Mouse (Mus musculus) liver, postnatal 0 days (tissue): Measurements from ENCODE around the gene Fbxo33. TPM values are rescaled to one million over a fixed set of nuclear protein-coding genes. Genes with fewer than 3 reads are reported as not detected.
A peak's percentile ranks its signal among the peaks of the same experiment; 100 is the strongest.

Experiments
- ATAC-seq: fragments of 200-750 bp; cut with Nextera tagmentation; 2 replicates; pipeline ENCODE4 v1.8.0; 2017; ENCODE audit warnings: mild to moderate bottlenecking, moderate library complexity
- DNase-seq: peaks from one replicate; pipeline ENCODE4 v3.0.0-alpha.2; 2016
- H3K27ac ChIP-seq: fragments of 300-500 bp; sonication (generic); 2 replicates; pipeline ENCODE4 v1.5.1; 2014; ENCODE audit warnings: antibody characterized with exemption, moderate library complexity, mild to moderate bottlenecking, low read depth
- H3K27me3 ChIP-seq: fragments of 300-500 bp; sonication (generic); 2 replicates; pipeline ENCODE4 v1.6.1; 2014; ENCODE audit warnings: low read length, control low read depth, mixed read lengths; ENCODE audit not compliant: insufficient read depth
- H3K36me3 ChIP-seq: fragments of 300-500 bp; sonication (generic); replicated peaks from 2 replicates; pipeline ENCODE4 v1.6.1; 2014; ENCODE audit warnings: mild to moderate bottlenecking, control low read depth, low read length, moderate library complexity, mixed read lengths; ENCODE audit not compliant: insufficient read depth
- H3K4me1 ChIP-seq: fragments of 300-500 bp; sonication (generic); 2 replicates; pipeline ENCODE4 v1.6.1; 2014; ENCODE audit warnings: antibody characterized with exemption, mild to moderate bottlenecking, control low read depth; ENCODE audit not compliant: insufficient read depth
- H3K4me2 ChIP-seq: fragments of 300-500 bp; sonication (generic); 2 replicates; pipeline ENCODE4 v1.6.1; 2014; ENCODE audit warnings: low read depth, mild to moderate bottlenecking, low read length, moderate library complexity, mixed read lengths
- H3K4me3 ChIP-seq: fragments of 300-500 bp; sonication (generic); 2 replicates; pipeline ENCODE4 v1.5.1; 2014; ENCODE audit warnings: low read depth, low read length
- H3K9ac ChIP-seq: fragments of 300-500 bp; sonication (generic); replicated peaks from 2 replicates; pipeline ENCODE4 v1.6.1; 2014; ENCODE audit warnings: mild to moderate bottlenecking, moderate library complexity
- H3K9me3 ChIP-seq: fragments of 300-500 bp; sonication (generic); 2 replicates; pipeline ENCODE4 v1.6.1; 2016; ENCODE audit warnings: mild to moderate bottlenecking, control low read depth, low read length, mixed read lengths
- CTCF ChIP-seq: sonication (generic); IDR thresholded peaks from 2 replicates; pipeline ENCODE4 v1.5.1; 2016; ENCODE audit warnings: antibody characterized with exemption, low read depth
- EP300 ChIP-seq: IDR thresholded peaks from 2 replicates; pipeline ENCODE4 v1.6.1; 2016; ENCODE audit warnings: antibody characterized with exemption, low read depth, mild to moderate bottlenecking
- WGBS: fragments of 180-500 bp; shearing (Covaris S2); extraction: QIAGEN DNeasy Blood & Tissue Kit; methylation state at CpG from one replicate; pipeline ENCODE4 v1.1.7; 2014; ENCODE audit not compliant: insufficient replicate concordance; 5-methylcytosine and 5-hydroxymethylcytosine counted together
- polyA plus RNA-seq: library from polyadenylated mRNA; unstranded; fragments of >200 nt; fragmentation: Nextera tagmentation; extraction: Ambion mirVana; gene quantifications from 2 replicates; pipeline ENCODE4 v1.2.1, GENCODE M21; 2015

The Fbxo33 gene
- polyA plus RNA-seq, 1 experiment from 2014 or later = 6.1 TPM

DNA sequence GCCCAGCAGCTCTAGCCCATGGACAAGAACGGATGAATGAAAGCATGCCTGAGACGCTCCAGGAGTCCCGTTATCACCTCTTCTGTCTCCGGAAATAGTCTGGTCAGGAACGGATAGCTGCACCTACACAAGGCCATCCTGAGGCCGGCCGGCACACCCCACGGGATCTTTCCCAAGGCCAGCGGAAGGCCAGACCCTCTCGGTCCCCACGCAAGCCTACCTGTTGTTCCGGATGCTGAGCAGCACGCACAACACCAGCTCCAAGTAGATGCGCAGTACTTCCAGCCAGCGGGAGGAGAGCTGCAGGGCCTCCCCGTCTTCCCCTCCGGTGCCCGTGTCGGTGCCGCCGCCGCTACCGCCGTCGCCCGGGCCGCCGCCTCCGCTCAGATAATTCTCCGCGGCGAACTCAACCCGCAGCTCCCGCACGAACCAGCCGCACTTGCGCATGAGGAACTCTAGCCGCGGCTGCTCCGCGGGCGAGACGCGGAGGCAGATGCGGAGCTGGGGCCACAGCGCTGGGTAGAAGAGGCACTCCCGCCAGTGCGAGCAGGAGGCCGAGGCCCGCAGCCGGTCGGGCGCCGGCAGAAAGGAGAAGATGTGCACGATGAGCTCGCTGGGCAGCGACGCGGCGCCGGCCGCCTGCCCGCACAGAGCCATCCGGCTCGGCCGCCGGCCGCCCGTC, 744 bp downstream of the Fbxo33 start:
- ATAC-seq (peak; percentile 26), DNase-seq (peak; percentile 65)
- Histone ChIP-seq H3K9ac (peak overlapping the region; percentile 89), H3K4me3 (peak overlapping the region; percentile 87), H3K27me3 (no peaks in the 10 kb centered on the region), H3K4me1 (peaks cover 21% of the 10 kb centered on the region), H3K9me3 (no peaks in the 10 kb centered on the region), H3K36me3 (no peaks in the 10 kb centered on the region), H3K27ac (peak overlapping the region; percentile 98), H3K4me2 (peak overlapping the region; percentile 87)
- no peak for TF ChIP-seq EP300
- 0 out of 2 replicates have a peak, but pooled peaks have one; percentile 1 for TF ChIP-seq CTCF
- under 1% methylated on average over 53 of the region's 69 CpGs for WGBS

DNA sequence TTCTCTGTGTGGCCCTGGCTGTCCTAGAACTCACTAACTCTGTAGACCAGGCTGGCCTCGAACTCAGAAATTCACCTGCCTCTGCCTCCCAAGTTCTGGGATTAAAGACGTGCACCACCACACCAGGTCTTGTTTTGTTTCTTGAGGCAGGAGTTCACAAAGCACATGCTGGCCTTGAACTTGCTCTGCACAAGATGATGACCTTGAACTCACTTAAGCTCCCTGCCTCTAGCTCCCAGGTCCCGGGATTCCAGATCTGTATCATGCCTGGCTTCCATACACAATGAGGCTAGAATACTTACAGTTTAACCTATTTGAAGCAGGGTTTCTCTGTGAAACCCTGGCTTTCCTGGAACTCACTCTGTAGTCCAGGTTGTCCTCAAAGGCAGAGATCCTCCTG, 2.2 kb downstream of the Fbxo33 start:
- ATAC-seq (no peak), DNase-seq (no peak)
- no peak for TF ChIP-seq EP300
- TF ChIP-seq CTCF = no peak
- Histone ChIP-seq H3K27ac (0 out of 2 replicates have a peak overlapping the region, but pooled peaks have one; percentile 11), H3K27me3 (no peaks in the 10 kb centered on the region), H3K4me2 (peak overlapping the region; percentile 87), H3K4me3 (peak overlapping the region; percentile 87; the same call in 1 of the 2 replicates), H3K9ac (peak overlapping the region; percentile 89; the same call in 1 of the 2 replicates), H3K4me1 (peaks cover 21% of the 10 kb centered on the region), H3K9me3 (no peaks in the 10 kb centered on the region), H3K36me3 (no peaks in the 10 kb centered on the region)
- WGBS = 65% methylated on average over 3 of the region's 3 CpGs

DNA sequence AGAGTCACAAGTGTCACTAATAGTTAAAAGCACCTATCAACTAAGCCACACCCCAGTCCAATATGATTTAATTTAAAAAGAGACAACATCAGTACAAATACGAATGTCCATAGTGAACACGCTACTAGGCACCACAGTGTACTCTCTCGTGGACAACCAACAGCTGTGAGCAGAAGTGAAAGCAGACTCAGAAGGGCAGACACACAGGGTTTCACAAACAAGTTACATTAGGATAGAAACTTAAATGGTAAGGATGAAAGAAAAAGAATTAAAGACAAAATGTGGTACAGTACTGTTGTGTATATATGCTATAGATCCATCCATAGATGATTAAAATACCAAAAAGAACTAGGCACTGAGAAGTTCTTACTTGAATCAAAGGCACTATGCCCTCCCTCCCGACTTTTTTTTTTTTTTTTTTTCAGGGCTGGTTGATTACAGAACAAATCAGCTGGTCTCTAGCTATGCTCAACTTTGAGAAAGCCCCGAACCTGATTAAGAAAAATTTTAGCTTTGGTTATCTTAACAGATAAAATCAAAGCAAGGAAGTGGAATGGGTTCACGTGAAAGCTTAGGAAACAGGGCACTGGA, 2.8 kb downstream of the Fbxo33 start:
- Histone ChIP-seq H3K27ac (peak overlapping the region; percentile 37), H3K4me1 (peaks cover 21% of the 10 kb centered on the region), H3K9ac (no peak overlapping the region), H3K27me3 (no peaks in the 10 kb centered on the region), H3K36me3 (no peaks in the 10 kb centered on the region), H3K4me3 (no peak overlapping the region), H3K9me3 (no peaks in the 10 kb centered on the region), H3K4me2 (peak overlapping the region; percentile 87)
- no peak for DNase-seq
- TF ChIP-seq EP300 (no peak), CTCF (no peak)
- no peak for ATAC-seq
- WGBS = 46% methylated on average over 6 of the region's 6 CpGs

DNA sequence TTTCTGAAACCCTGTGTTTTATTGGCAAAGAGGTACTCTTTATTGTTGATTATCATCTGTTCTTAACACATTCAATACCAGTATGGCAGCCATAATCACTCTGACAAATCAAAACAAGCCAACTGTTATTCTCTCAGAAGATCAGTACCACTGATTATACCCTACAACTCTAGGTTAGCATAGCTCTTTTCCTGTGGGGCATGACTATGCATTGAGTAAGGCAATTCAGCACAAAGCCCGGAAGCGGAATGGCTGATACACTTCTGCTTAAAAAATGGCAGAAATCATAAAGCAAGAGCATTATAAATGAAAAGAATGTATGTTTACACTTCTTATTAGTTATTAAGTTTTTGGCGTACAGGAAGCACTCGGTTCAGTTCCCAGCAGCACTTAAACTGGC, 3.3 kb downstream of the Fbxo33 start:
- whole genome bisulfite sequencing = 71% methylated on average over 4 of the region's 4 CpGs

DNA sequence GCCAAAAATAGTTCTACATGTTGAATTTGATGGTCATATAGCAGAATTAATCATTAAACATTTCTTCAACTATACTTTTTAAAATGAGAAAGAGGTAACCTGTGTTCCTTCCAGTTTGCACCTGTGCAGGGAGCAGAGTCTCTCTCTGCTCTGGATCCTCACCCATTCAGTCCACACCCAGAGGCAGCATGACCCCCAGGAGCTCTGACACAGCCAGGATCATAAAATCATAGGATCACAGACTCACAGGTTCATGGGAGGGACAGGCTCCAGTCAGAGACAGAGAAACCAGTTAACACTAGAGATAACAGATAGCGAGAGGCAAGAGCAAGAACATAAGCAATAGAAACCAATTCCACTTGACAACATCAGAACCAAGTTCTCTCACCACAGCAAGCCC, 11.7 kb downstream of the Fbxo33 start:
- ATAC-seq (no peak), DNase-seq (no peak)
- peaks cover 5% of the 10 kb centered on the region; the same call in 1 of the 2 replicates for H3K4me1 ChIP-seq
- H3K27ac ChIP-seq = no peak overlapping the region
- H3K9me3 ChIP-seq = no peaks in the 10 kb centered on the region
- H3K9ac ChIP-seq = no peak overlapping the region
- no peaks in the 10 kb centered on the region for H3K27me3 ChIP-seq
- no peak overlapping the region for H3K4me3 ChIP-seq
- no peak for TF ChIP-seq CTCF
- TF ChIP-seq EP300 = no peak
- WGBS = 52% methylated on average over 1 of the region's 1 CpGs
- H3K36me3 ChIP-seq = peaks cover 18% of the 10 kb centered on the region
- H3K4me2 ChIP-seq = no peak overlapping the region

More for the DNA sequence above, 3.3 kb downstream of the Fbxo33 start:
- Histone ChIP-seq H3K36me3 (no peaks in the 10 kb centered on the region), H3K4me3 (no peak overlapping the region), H3K4me1 (peaks cover 21% of the 10 kb centered on the region), H3K4me2 (peak overlapping the region; percentile 87), H3K27ac (peak overlapping the region; percentile 37), H3K9ac (no peak overlapping the region), H3K9me3 (no peaks in the 10 kb centered on the region), H3K27me3 (no peaks in the 10 kb centered on the region)
- ATAC-seq = no peak
- TF ChIP-seq CTCF (no peak), EP300 (no peak)
- DNase-seq = no peak

DNA sequence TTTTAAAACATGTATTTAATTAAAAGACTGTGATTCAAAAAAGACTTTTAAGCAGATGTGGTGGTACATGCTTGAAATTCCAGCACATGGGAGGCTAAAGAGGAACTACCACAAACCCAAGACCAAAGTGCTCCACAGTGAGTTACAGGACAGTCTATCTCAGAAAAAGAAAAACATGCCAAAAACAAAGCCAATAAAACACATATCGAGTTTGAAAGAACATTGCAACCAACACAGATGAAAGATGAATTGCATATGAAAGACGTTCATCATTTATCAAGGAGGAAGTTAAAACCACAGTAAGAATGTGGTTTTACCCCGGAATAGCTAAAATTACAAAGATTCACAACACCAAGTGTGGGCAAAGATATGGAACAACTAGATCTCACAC, 12.5 kb downstream of the Fbxo33 start:
- Histone ChIP-seq H3K9ac (no peak overlapping the region), H3K36me3 (peaks cover 24% of the 10 kb centered on the region), H3K9me3 (no peaks in the 10 kb centered on the region), H3K4me1 (peaks cover 5% of the 10 kb centered on the region; the same call in 1 of the 2 replicates), H3K27me3 (no peaks in the 10 kb centered on the region), H3K4me3 (no peak overlapping the region), H3K27ac (no peak overlapping the region), H3K4me2 (no peak overlapping the region)
- ATAC-seq (no peak), DNase-seq (no peak)
- TF ChIP-seq EP300 (no peak), CTCF (no peak)
- 27% methylated on average over 3 of the region's 3 CpGs for WGBS
